Mouse (Mus musculus) right cerebral cortex, postnatal 14 days (tissue): ENCODE data around the gene Nfu1.
"Not testable (repeated sequence)": the region's sequence is repeated elsewhere in the genome, so short reads cannot be mapped to it uniquely, and the experiment has no call there.

ENCODE experiments used
- DNase-seq: peaks from one replicate; pipeline ENCODE4 v3.0.0; 2022

Nfu1 gene

GRCm38 (mm10) chr6:87026980-87027379, 17.9 kb downstream of the Nfu1 start:
- DNase-seq: no peak

- no peak for DNase-seq
Measured at GRCm38 (mm10) chr6:87028881-87029280, 19.8 kb downstream of the Nfu1 start.

GRCm38 (mm10) chr6:87031310-87031709, 22.3 kb downstream of the Nfu1 start:
- DNase-seq: not testable (repeated sequence)

- DNase-seq: no peak
Measured at GRCm38 (mm10) chr6:87032401-87032800, 23.4 kb downstream of the Nfu1 start.

- no peak for DNase-seq
Measured at GRCm38 (mm10) chr6:87034395-87034794, 25.4 kb downstream of the Nfu1 start.

- DNase-seq: no peak
Measured at GRCm38 (mm10) chr6:87037826-87038620, 29.0 kb downstream of the Nfu1 start.

- no peak for DNase-seq
Measured at GRCm38 (mm10) chr6:87039161-87039560, 30.1 kb downstream of the Nfu1 start.

GRCm38 (mm10) chr6:87040971-87041370, 31.9 kb downstream of the Nfu1 start:
- DNase-seq: no peak

GRCm38 (mm10) chr6:87041431-87041830, 32.4 kb downstream of the Nfu1 start:
- DNase-seq: no peak

GRCm38 (mm10) chr6:87042004-87042336, 32.9 kb downstream of the Nfu1 start:
- DNase-seq: no peak

- peak; percentile 95 for DNase-seq
Measured at GRCm38 (mm10) chr6:87042337-87043130, 33.5 kb downstream of the Nfu1 start, which contains the start of gene Gfpt1. Gene Gfpt1 (plus strand): TSS chr6:87042846.

GRCm38 (mm10) chr6:87043131-87043516, 34.1 kb downstream of the Nfu1 start:
- DNase-seq: no peak

GRCm38 (mm10) chr6:87044895-87045294, 35.9 kb downstream of the Nfu1 start:
- no peak for DNase-seq

GRCm38 (mm10) chr6:87045507-87045906, 36.5 kb downstream of the Nfu1 start:
- no peak for DNase-seq

- not testable (repeated sequence) for DNase-seq
Measured at GRCm38 (mm10) chr6:87048712-87049111, 39.7 kb downstream of the Nfu1 start.

- DNase-seq: no peak
Measured at GRCm38 (mm10) chr6:87051886-87052425, 42.9 kb downstream of the Nfu1 start.

GRCm38 (mm10) chr6:87054193-87054592, 45.2 kb downstream of the Nfu1 start:
- no peak for DNase-seq

GRCm38 (mm10) chr6:87059754-87060153, 50.7 kb downstream of the Nfu1 start:
- no peak for DNase-seq

- no peak for DNase-seq
Measured at GRCm38 (mm10) chr6:87063586-87063985, 54.5 kb downstream of the Nfu1 start.

GRCm38 (mm10) chr6:87068209-87068608, 59.2 kb downstream of the Nfu1 start:
- DNase-seq: no peak

GRCm38 (mm10) chr6:87069195-87069900, 60.3 kb downstream of the Nfu1 start:
- no peak for DNase-seq

GRCm38 (mm10) chr6:87070641-87071040, 61.6 kb downstream of the Nfu1 start:
- DNase-seq: no peak

- DNase-seq: no peak
Measured at GRCm38 (mm10) chr6:87072759-87073158, 63.7 kb downstream of the Nfu1 start.
